Mouse (Mus musculus): ENCODE data around the gene Clec3b.

Clec3b gene

GRCm38 (mm10) chr9:123150241-123151020, at the start of gene Clec3b:
Gene Clec3b (plus strand): TSS chr9:123150946.
- DNase-seq (ENCODE audit: low read depth, low spot score) = no peak

GRCm38 (mm10) chr9:123103425-123103824, 47.3 kb upstream of the Clec3b start:
- no peak for DNase-seq (ENCODE audit: low read depth, low spot score)

- no peak for DNase-seq (ENCODE audit: low read depth, low spot score)
These were observed 46.4 kb upstream of the Clec3b start for GRCm38 (mm10) chr9:123104362-123104761.

DNA sequence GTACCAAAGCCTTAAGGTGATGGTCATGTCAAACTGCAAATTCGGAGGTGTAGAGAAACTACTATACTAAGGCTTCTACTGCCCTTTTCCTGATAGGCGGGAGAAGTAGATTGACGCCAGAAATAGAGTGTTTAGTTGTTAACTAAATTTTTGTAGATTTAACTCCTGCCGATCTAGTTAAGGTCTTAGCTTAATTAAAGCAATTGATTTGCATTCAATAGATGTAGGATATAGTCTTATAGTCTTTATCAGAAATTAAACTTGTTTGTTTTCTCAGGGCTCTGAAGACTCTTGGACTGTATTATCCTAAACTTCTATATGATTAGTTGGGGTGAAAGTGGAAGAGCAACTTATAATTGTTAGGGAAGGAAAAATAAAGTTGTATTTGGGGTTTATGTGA, 43.6 kb upstream of the Clec3b start:
- no peak for DNase-seq (ENCODE audit: low read depth, low spot score)

GRCm38 (mm10) chr9:123109188-123109587, 41.6 kb upstream of the Clec3b start:
- no peak for DNase-seq (ENCODE audit: low read depth, low spot score)

DNA sequence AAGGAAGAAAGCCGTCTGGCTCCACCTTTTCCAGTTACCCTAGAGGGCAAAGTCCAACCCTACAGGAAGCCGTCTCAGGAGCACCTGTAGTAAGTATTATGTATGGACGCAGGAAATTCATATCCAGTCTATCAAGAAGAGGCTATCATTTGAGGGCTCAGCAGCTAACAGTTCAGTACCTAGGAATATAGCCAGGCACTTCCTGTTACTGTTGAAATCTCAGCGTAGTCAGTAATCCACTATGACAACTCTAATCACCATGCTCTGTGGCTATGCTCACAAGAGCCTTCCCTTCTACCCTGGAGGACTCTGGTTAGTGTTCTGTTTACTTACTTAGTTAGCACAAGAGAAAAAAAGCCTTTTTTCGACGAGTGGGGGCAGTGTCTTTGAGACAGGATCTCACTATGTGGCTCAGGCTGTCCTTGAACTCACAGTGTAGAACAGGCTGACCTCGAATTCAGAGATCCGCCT, 39.0 kb upstream of the Clec3b start:
- no peak for DNase-seq (ENCODE audit: low read depth, low spot score)

GRCm38 (mm10) chr9:123112805-123113521, 37.8 kb upstream of the Clec3b start, which contains the start of the genes Zdhhc3 and Exosc7:
Gene Zdhhc3 (minus strand): TSS chr9:123113205.
Gene Exosc7 (plus strand): TSS chr9:123113215.
- DNase-seq (ENCODE audit: low read depth, low spot score) = peak; percentile 72

- no peak for DNase-seq (ENCODE audit: low read depth, low spot score)
These were observed 36.8 kb upstream of the Clec3b start for GRCm38 (mm10) chr9:123113931-123114330.

GRCm38 (mm10) chr9:123115566-123115965, 35.2 kb upstream of the Clec3b start:
- DNase-seq (ENCODE audit: low read depth, low spot score) = no peak

DNA sequence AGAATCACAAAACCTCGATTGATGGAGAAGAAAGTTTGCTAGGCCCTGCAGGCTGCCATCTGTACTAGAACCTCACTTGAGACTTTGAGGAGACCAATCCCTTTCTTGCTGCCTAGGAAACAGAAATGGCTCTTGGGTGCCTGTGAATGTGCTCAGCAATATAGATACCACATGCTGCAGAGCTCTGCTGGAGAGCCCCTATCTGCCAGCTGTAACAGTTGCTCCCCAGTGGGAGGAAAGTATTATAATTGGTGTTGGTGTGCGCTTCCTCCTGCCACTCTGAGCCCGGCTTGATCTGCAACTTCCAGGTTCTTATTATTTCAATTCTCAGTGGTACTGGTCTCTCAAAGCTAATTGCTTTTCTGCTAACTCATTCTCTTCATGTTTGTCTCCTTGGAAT, 27.7 kb upstream of the Clec3b start:
- no peak for DNase-seq (ENCODE audit: low read depth, low spot score)

- no peak for DNase-seq (ENCODE audit: low read depth, low spot score)
These were observed 27.0 kb upstream of the Clec3b start for GRCm38 (mm10) chr9:123123571-123124412.

DNA sequence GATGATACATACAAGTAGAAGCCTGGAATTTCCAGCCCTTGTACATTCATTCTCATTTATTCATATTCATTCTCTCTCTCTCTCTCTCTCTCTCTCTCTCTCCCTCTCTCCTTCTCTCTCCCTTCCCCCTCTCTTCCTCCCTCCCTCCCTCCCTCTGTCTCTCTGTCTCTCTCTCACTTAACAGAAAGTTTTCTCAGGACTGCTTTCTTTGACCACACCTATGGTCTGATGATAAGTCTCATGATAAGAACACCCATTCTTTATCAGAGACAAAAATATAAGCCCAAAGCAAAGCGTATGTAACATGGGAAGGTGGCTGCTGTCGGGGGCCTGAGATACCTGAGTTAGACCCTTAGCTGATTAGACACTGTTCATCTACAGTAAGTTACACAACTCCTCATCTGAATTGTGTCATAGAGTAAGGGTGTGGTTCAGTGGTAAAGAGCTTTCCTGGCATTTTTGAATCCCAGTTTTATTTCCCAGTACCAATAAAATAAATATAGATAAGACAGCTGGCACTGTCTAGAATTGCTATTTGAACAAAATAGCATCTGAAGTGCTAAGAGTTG, 26.2 kb upstream of the Clec3b start:
- no peak for DNase-seq (ENCODE audit: low read depth, low spot score)

DNA sequence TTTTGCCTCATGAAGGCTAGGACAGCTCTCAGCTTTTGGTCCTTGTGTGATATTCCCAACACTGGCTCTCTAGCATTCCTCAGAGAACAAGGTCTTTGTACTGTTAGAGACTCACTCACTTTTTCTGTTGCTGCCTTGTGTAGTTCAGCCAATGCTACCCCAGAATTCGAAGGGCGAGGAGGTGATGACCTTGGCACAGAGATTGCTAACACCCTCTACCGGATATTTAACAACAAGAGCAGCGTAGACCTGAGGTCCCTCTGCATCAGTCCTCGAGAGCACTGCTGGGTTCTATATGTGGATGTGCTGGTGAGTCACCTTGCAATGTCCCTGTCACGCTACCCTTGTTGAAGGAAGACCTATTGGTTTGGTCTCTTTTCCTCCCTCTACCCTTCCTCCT, 23.1 kb upstream of the Clec3b start:
- DNase-seq (ENCODE audit: low read depth, low spot score) = no peak

- no peak for DNase-seq (ENCODE audit: low read depth, low spot score)
These were observed 17.8 kb upstream of the Clec3b start for GRCm38 (mm10) chr9:123132994-123133393.

DNA sequence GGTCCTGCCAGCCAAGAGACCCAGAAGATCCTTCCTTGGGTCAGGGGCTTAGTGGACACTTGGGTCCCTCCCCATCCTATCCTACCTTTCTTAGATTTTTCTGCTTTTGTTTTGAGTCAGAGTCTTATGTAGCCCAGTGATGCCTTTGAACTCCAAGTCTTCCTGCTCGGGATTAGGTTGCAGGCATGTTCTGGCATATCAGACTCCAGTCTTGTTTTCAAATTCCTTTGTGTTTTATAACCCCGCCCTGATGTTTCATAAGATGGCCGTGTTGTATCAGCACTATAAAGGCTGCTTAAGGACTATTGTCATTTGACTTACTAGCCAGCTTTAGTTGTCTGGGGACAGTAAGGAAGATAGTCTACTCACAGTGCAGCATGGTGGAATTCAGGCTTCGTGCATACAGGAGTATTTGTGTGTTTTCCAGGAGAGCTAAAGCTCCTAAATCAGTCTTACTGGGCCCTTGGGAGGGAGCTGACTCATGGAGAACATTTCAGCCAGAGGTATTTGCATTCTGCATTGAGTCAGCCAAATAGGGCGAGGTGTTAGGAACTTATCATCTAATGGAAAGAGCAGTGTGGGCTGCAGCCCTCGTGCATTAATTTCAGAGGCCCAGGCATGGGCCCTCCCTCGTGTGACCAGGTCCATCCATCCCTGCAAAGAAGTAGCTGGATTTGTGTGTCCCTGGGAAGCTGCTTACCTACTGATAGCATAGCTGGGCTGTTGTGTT, 13.6 kb upstream of the Clec3b start:
- peak; percentile 13 for DNase-seq (ENCODE audit: low read depth, low spot score)

- no peak for DNase-seq (ENCODE audit: low read depth, low spot score)
These were observed 11.8 kb upstream of the Clec3b start for GRCm38 (mm10) chr9:123138891-123139474.

DNA sequence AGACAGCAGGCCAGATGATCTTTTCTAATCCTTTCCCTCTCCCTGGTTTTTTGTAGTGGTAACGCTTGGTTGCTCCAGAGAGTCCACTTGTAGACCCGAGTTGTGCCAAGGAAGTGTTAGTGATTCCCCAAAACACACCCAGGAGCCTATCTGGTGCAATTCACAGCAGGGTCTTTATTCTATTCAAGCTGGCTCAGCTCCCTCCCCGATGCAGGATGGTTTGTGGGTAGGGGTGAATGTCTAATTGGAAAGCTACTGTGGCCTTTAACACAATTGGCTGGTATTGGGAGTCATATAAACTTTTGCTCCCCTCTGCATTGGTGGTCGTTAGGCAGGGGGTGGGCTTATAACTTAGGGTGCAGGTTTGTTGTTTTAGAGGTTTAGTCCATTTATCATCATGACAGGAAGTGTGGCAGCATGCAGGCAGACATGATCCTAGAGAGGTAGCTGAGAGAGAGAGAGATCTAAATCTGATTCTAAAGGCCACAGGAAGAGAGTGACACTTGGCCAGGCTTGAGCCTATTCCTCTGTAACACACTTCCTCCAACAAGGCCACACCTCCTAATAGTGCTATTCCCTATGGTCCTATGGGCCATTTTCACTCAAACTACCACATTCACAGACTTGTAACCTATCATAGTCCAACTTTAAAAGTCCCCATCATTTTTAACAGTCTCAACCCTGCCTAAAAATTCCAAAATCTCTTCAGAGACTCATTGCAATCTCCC, 10.7 kb upstream of the Clec3b start:
- DNase-seq (ENCODE audit: low read depth, low spot score) = no peak

DNA sequence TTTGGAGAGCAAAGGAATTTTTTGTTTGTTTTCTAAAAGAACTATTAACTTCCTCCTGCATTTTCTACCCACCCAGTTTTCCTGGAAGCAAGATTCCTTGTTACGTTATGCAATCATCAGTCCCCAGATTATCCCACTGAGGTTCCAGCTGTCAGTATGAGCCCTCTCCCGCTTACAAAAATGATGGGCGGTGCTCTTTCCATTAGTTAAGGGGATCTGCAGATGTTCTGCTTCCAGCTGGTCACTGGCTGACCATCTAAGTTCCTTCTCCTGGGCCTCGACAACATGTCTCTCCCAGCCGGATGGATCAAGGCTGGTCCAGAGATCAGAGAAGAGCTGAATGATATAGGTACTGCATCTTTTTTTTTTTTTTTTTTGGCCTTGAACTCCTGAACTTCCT, 2.3 kb upstream of the Clec3b start:
- no peak for DNase-seq (ENCODE audit: low read depth, low spot score)

GRCm38 (mm10) chr9:123151561-123151960, 815 bp downstream of the Clec3b start:
- no peak for DNase-seq (ENCODE audit: low read depth, low spot score)

DNA sequence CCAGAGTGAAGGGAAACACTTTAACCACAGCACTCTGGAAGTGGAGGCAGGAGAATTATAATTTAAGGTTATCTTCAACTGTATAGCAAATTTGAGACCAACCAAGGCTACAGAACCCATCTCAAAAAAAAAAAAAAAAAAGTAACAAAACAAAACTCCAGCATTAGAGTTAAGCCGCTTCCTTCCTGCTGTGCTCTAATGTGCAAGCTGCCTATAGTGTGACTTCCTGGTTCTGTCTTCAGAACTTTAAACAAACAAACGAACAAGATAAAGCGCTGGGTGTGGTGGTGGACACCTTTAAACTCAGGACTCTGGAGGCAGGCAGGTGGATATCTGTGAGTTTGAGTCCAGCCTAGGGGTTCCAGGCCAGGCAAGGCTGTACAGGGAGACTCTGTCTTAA, 1.3 kb downstream of the Clec3b start:
- no peak for DNase-seq (ENCODE audit: low read depth, low spot score)
